In genomic region chr3:46869576-46870295, GRCm38 (mm10) we compare ENCODE assay signal across 18 mouse cellular contexts.
"Had no signal": no experiment of that assay in that cellular context is flagged by ENCODE, and none has a peak within 500 bp of the region (broad histone marks: within the 10 kb centered on the region; RNA-seq: fewer than 3 reads in every experiment).

No protein-coding gene starts in this region.

- H3K27ac ChIP-seq: lung, embryonic 15.5 days; midbrain, embryonic 10.5 days; midbrain, embryonic 12.5 days; neural tube, embryonic 13.5 days; neural tube, embryonic 15.5 days; stomach, embryonic 15.5 days; stomach, postnatal 0 days had no signal

- H3K9me3 ChIP-seq: lung, embryonic 15.5 days; midbrain, embryonic 10.5 days; neural tube, embryonic 13.5 days; neural tube, embryonic 15.5 days; stomach, embryonic 15.5 days had no signal

- DNase-seq: liver, postnatal 0 days; lung, adult 2 months; lung, postnatal 4 days; midbrain, embryonic 14.5 days; retina, postnatal 1 day; right cerebral cortex, adult 18-20 months; right cerebral cortex, postnatal 25 days; thymus, adult 18-20 months; thymus, postnatal 14 days; thymus, postnatal 36 days had no signal

- H3K9ac ChIP-seq: liver, postnatal 0 days; lung, embryonic 15.5 days; midbrain, embryonic 12.5 days; neural tube, embryonic 13.5 days; neural tube, embryonic 15.5 days; stomach, embryonic 15.5 days had no signal

- H3K4me1 ChIP-seq: lung, embryonic 15.5 days; midbrain, embryonic 10.5 days; midbrain, embryonic 12.5 days; neural tube, embryonic 13.5 days; neural tube, embryonic 15.5 days; stomach, embryonic 15.5 days had no signal

- H3K4me3 ChIP-seq: lung, embryonic 15.5 days; midbrain, embryonic 10.5 days; midbrain, embryonic 12.5 days; myocyte; neural tube, embryonic 13.5 days; neural tube, embryonic 15.5 days; stomach, embryonic 15.5 days had no signal

- H3K36me3 ChIP-seq: lung, embryonic 15.5 days; midbrain, embryonic 10.5 days; midbrain, embryonic 12.5 days; neural tube, embryonic 13.5 days; neural tube, embryonic 15.5 days; stomach, embryonic 15.5 days had no signal
